Mouse (Mus musculus): Measurements from ENCODE around the gene Fam186a. TPM values are rescaled to one million over a fixed set of nuclear protein-coding genes. Genes with fewer than 3 reads are reported as not detected.
"Not testable (repeated sequence)": the region's sequence is repeated elsewhere in the genome, so short reads cannot be mapped to it uniquely, and the experiment has no call there.

Fam186a gene
- total and polyA plus RNA-seq, 3 experiments, result 0.16 TPM; not detected in 2

DNA sequence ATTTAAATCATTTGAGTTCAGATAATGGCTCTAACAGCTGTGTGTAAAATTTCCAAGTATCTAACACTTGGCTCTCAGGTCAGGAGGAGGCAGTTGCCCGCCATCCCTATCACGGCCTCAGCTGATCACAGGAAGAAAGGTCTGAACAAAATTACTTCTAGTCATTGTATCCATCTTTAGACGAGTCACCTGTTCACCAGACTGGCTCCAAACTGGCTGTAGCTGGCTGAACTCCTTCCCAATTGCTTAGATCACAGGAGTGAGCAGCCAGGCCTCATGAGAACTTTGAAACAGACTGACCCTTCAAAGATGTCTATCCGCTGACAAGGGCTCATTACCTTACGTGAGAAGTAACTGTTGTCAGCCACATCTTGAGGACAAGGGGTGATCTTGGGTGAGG is 63.6 kb downstream of the Fam186a start:
- H3K36me3 ChIP-seq (replicated peaks), result no peaks in the 10 kb centered on the region
- TF ChIP-seq GATA2 (IDR thresholded peaks at IDR 0.05; ENCODE audit: borderline replicate concordance, low read depth, low read length), result no peak
- no peak for TF ChIP-seq GATA1 (IDR thresholded peaks at IDR 0.05; ENCODE audit: borderline replicate concordance, low read length)
- TF ChIP-seq TAL1 (conservative IDR thresholded peaks at IDR 0.05; ENCODE audit: low read depth, low read length), result no peak
- no peak for TF ChIP-seq CTCF (IDR thresholded peaks at IDR 0.05; ENCODE audit: low read depth, low read length)
- TF ChIP-seq POLR2AphosphoS5 (IDR thresholded peaks at IDR 0.05; ENCODE audit: insufficient replicate concordance, low read depth, low read length), result no peak
- DNase-seq (ENCODE audit: low spot score), result no peak

DNA sequence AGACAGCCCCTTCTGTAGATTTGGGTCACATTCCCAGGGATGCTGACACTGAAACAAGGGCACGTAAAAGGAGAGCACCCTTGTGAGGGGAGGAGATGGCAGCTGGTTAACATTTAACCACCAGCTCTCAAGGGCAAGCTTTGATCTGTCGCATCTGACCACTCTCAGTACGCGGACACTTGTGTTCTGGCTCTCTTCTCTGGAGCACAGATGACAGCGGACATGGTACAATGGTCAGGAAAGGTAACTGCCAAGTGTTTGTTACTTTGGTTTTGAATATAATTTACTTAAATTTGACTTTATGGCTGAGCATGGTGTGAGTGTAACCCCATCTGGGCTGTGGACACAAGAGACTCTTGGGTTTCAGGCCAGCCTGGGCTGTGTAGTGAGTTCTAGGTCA is 64.1 kb downstream of the Fam186a start:
- no peak for DNase-seq (ENCODE audit: low spot score)
- Histone ChIP-seq H3K4me1 (ENCODE audit: insufficient read depth, low read depth, low read length) (no peaks in the 10 kb centered on the region), H3K4me3 (ENCODE audit: low read depth, low read length) (no peak overlapping the region), H3K27me3 (ENCODE audit: insufficient read depth, low read length) (peaks cover 8% of the 10 kb centered on the region), H3K9me3 (replicated peaks) (no peaks in the 10 kb centered on the region), H3K36me3 (replicated peaks) (no peaks in the 10 kb centered on the region)
- no peak for ATAC-seq (ENCODE audit: extremely low read depth, insufficient number of reproducible peaks, low FRiP score, poor library complexity, severe bottlenecking)
- TF ChIP-seq GATA2 (IDR thresholded peaks at IDR 0.05; ENCODE audit: borderline replicate concordance, low read depth, low read length) (no peak), POLR2AphosphoS5 (IDR thresholded peaks at IDR 0.05; ENCODE audit: insufficient replicate concordance, low read depth, low read length) (no peak), CTCF (IDR thresholded peaks at IDR 0.05; ENCODE audit: low read depth, low read length) (no peak), TAL1 (conservative IDR thresholded peaks at IDR 0.05; ENCODE audit: low read depth, low read length) (no peak)

More for the DNA sequence above, 63.6 kb downstream of the Fam186a start:
- no peaks in the 10 kb centered on the region for H3K9me3 ChIP-seq (replicated peaks)
- no peaks in the 10 kb centered on the region for H3K4me1 ChIP-seq (ENCODE audit: insufficient read depth, low read depth, low read length)
- peaks cover 11% of the 10 kb centered on the region for H3K27me3 ChIP-seq (ENCODE audit: insufficient read depth, low read length)
- ATAC-seq (ENCODE audit: extremely low read depth, insufficient number of reproducible peaks, low FRiP score, poor library complexity, severe bottlenecking), result no peak
- H3K4me3 ChIP-seq (ENCODE audit: low read depth, low read length), result no peak overlapping the region

DNA sequence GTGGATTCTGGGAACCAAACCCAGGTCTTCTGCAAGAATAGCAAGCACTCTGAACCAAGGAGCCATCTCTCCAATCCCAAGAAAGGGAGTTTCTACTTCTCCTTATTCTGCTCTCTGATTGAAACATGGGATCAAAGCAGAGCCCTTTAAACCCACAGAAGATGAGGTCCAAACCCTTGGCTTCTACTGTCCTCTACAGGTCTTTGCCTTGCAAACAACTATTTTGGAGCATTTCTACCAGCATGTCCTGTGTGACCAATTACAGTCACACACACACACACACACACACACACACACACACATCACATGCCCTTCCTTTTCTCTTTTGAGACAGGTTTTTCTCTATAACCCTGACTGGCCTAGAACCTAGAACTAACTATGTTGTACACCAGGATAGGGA is 70.2 kb downstream of the Fam186a start:
- H3K36me3 ChIP-seq (replicated peaks), result no peaks in the 10 kb centered on the region

GRCm38 (mm10) chr15:99891355-99891754 is 75.5 kb downstream of the Fam186a start:
- Histone ChIP-seq H3K36me3 (replicated peaks) (no peaks in the 10 kb centered on the region), H3K4me1 (ENCODE audit: insufficient read depth, low read depth, low read length) (no peaks in the 10 kb centered on the region), H3K9me3 (replicated peaks) (no peaks in the 10 kb centered on the region), H3K4me3 (ENCODE audit: low read depth, low read length) (no peak overlapping the region), H3K27me3 (ENCODE audit: insufficient read depth, low read length) (peaks cover 9% of the 10 kb centered on the region)
- DNase-seq (ENCODE audit: low spot score) (no peak), ATAC-seq (ENCODE audit: extremely low read depth, insufficient number of reproducible peaks, low FRiP score, poor library complexity, severe bottlenecking) (no peak)
- TF ChIP-seq CTCF (IDR thresholded peaks at IDR 0.05; ENCODE audit: low read depth, low read length) (no peak), TAL1 (conservative IDR thresholded peaks at IDR 0.05; ENCODE audit: low read depth, low read length) (no peak)

More for the DNA sequence above, 70.2 kb downstream of the Fam186a start:
- no peak for DNase-seq (ENCODE audit: low spot score)
- peaks cover 3% of the 10 kb centered on the region for H3K27me3 ChIP-seq (ENCODE audit: insufficient read depth, low read length)
- TF ChIP-seq GATA2 (IDR thresholded peaks at IDR 0.05; ENCODE audit: borderline replicate concordance, low read depth, low read length) (no peak), TAL1 (conservative IDR thresholded peaks at IDR 0.05; ENCODE audit: low read depth, low read length) (no peak), GATA1 (IDR thresholded peaks at IDR 0.05; ENCODE audit: borderline replicate concordance, low read length) (no peak), POLR2AphosphoS5 (IDR thresholded peaks at IDR 0.05; ENCODE audit: insufficient replicate concordance, low read depth, low read length) (no peak), CTCF (IDR thresholded peaks at IDR 0.05; ENCODE audit: low read depth, low read length) (no peak)
- no peaks in the 10 kb centered on the region for H3K9me3 ChIP-seq (replicated peaks)
- H3K4me1 ChIP-seq (ENCODE audit: insufficient read depth, low read depth, low read length), result no peaks in the 10 kb centered on the region
- no peak overlapping the region for H3K4me3 ChIP-seq (ENCODE audit: low read depth, low read length)
- ATAC-seq (ENCODE audit: extremely low read depth, insufficient number of reproducible peaks, low FRiP score, poor library complexity, severe bottlenecking), result no peak

DNA sequence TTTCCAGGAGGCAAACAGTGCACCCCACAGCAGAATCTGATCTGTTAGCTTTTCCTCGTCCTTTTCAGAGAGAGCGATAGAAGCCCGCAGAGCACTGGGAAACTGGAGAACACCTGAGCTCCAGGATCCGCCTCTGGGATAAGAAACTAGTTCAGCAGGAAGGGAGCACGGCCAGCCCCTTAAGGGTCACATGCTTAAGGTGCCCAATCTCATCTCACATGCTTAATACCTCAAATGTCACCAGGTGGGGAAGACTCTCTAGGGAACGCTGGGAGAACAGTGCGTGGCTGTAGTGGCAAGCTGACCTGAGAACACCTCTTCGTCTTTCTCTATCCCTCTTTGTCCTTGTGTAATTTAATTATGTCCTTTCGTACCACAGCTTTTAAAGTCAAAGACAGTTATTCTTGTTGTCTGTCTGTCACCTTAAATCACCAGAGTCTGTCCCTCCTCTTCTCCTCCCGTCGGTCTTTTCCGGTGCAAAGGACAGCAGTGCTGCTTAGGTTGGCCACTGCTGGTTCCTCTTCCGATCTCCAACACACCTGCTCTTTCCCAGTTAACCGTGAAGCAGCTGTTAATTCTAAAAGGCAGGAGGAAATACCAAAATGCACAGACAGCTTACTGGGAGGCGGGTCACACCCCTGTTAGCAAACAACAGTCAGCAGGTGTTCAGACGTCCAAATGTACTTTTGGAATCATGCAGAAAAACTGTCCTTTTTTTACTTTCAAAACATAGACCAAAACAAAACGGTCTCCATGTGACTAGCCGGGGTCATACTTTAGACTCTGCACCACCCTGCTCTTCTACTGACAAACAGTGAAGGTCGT is 76.2 kb downstream of the Fam186a start:
- ATAC-seq (ENCODE audit: extremely low read depth, insufficient number of reproducible peaks, low FRiP score, poor library complexity, severe bottlenecking), result no peak
- Histone ChIP-seq H3K4me3 (ENCODE audit: low read depth, low read length) (no peak overlapping the region), H3K9me3 (replicated peaks) (no peaks in the 10 kb centered on the region)

DNA sequence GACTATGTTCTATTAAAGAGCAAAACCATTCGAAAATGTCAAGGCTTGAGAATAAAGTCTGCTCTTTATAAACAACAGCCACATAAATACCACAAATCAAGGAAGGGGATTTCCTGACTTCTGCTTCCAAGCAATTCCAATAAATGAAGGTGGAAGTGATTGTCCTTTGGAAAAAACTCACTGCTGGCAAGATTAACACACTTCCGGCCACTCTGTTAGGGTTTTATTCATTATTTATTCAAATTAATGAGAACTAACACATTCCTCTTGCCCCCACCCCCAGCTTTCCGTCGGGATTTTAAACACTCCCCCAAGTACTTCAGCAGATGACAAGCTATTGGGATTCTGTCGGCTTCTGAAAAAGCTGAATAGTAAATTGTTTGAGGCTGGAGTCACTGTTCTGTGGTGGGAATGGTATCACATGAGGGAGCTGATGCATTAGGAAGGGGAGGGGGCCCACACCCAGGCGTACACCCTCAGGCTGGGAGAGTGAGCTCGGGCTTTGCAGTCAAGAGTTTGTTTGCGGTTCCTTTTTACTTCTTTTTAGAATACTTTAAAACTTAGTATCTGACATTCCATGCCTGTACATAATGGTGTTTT is 77.5 kb downstream of the Fam186a start:
- Histone ChIP-seq H3K9me3 (replicated peaks) (no peaks in the 10 kb centered on the region), H3K36me3 (replicated peaks) (no peaks in the 10 kb centered on the region), H3K4me3 (ENCODE audit: low read depth, low read length) (no peak overlapping the region), H3K27me3 (ENCODE audit: insufficient read depth, low read length) (peaks cover 9% of the 10 kb centered on the region), H3K4me1 (ENCODE audit: insufficient read depth, low read depth, low read length) (no peaks in the 10 kb centered on the region)
- TF ChIP-seq CTCF (IDR thresholded peaks at IDR 0.05; ENCODE audit: low read depth, low read length), result no peak
- TF ChIP-seq TAL1 (conservative IDR thresholded peaks at IDR 0.05; ENCODE audit: low read depth, low read length), result no peak
- no peak for TF ChIP-seq GATA2 (IDR thresholded peaks at IDR 0.05; ENCODE audit: borderline replicate concordance, low read depth, low read length)
- no peak for TF ChIP-seq GATA1 (IDR thresholded peaks at IDR 0.05; ENCODE audit: borderline replicate concordance, low read length)
- TF ChIP-seq POLR2AphosphoS5 (IDR thresholded peaks at IDR 0.05; ENCODE audit: insufficient replicate concordance, low read depth, low read length), result no peak
- ATAC-seq (ENCODE audit: extremely low read depth, insufficient number of reproducible peaks, low FRiP score, poor library complexity, severe bottlenecking) (no peak), DNase-seq (ENCODE audit: low spot score) (no peak)

More for the DNA sequence above, 76.2 kb downstream of the Fam186a start:
- DNase-seq (ENCODE audit: low spot score), result no peak
- TF ChIP-seq GATA1 (IDR thresholded peaks at IDR 0.05; ENCODE audit: borderline replicate concordance, low read length) (no peak), TAL1 (conservative IDR thresholded peaks at IDR 0.05; ENCODE audit: low read depth, low read length) (no peak), POLR2AphosphoS5 (IDR thresholded peaks at IDR 0.05; ENCODE audit: insufficient replicate concordance, low read depth, low read length) (no peak), GATA2 (IDR thresholded peaks at IDR 0.05; ENCODE audit: borderline replicate concordance, low read depth, low read length) (no peak), CTCF (IDR thresholded peaks at IDR 0.05; ENCODE audit: low read depth, low read length) (no peak)
- peaks cover 9% of the 10 kb centered on the region for H3K27me3 ChIP-seq (ENCODE audit: insufficient read depth, low read length)
- no peaks in the 10 kb centered on the region for H3K36me3 ChIP-seq (replicated peaks)
- H3K4me1 ChIP-seq (ENCODE audit: insufficient read depth, low read depth, low read length), result no peaks in the 10 kb centered on the region

DNA sequence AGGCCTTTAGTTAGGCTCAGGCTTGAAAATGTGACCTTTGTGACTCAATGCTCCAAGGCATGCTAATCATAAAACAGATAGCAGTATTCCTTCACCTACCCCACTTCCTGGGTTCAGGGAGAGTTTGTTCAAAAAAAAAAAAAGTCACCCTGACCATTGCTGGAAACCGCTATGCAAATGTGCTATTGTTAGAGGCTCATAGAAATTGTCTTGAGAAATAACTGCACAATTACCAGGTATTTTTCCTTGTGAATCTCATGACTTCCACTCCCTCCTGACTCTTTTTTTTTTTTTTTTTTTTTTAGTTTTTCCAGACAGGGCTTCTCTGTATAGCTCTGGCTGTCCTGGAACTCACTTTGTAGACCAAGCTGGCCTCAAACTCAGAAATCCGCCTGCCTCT is 79.7 kb downstream of the Fam186a start:
- H3K4me1 ChIP-seq (ENCODE audit: insufficient read depth, low read depth, low read length); H3K27me3 ChIP-seq (ENCODE audit: insufficient read depth, low read length); H3K36me3 ChIP-seq (replicated peaks); ATAC-seq (ENCODE audit: extremely low read depth, insufficient number of reproducible peaks, low FRiP score, poor library complexity, severe bottlenecking); H3K9me3 ChIP-seq (replicated peaks); DNase-seq (ENCODE audit: low spot score); H3K4me3 ChIP-seq (ENCODE audit: low read depth, low read length): not testable (repeated sequence)

Measured in G1E (cell line).